Comparison of ENCODE assay signal across 28 mouse cellular contexts in the genomic region with DNA sequence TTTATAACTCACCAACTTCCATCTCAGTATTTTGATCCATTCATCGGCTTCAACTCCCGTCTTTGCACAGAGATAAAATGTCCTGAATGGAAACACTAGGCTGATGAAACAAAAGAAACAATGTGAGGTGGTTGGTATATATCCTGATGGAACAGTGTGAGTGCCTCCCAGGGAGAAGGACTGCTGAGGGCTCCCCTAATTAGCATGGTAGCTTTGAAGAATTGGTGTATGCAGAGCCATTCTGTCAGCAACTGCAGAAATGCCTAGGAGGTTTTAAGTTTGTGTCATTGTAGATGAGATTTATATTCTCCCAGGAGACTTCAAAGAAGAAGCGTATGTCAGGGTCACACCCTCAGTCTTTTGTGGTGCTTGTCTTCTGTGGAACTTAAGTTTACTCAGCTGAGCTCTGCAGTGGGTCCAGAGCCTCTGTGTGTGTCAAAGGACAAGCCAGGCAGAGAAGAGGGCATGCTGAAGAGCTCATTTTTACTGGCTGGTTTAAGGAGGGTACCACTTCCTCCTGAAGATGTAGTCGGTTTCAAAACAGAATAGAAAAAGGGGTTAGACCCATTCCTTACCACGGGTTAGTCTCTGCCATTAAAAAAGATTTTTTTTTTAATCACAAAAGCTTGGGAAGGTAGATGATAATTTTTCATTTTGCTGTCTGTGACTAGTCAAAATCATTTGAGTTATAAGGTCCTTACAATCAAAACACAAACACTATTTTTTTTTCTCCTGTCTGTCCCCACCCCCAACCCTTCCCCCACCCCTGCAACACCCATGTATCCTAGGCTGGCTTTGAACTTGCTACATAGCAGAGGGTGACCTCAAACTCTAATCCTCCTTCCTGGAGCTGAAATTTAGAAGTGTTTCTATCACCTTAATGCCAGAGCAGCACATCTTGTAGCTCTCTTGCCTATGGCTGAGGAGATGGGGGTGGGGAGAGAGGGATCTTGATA. TPM values are rescaled to one million over a fixed set of nuclear protein-coding genes. Genes with fewer than 3 reads are reported as not detected.
A peak's percentile ranks its signal among the peaks of the same experiment; 100 is the strongest.
DNase-seq lines count a peak whose midpoint lies in the region; ATAC-seq and TF ChIP-seq lines count a peak whose summit lies in the region.
"Had no signal": no experiment of that assay in that cellular context is flagged by ENCODE, and none has a peak within 500 bp of the region (broad histone marks: within the 10 kb centered on the region; RNA-seq: fewer than 3 reads in every experiment).

No protein-coding gene starts in this region.

- ATAC-seq in kidney, embryonic 16.5 days (ENCODE audit: low FRiP score, low TSS enrichment): peak; percentile 36; the same call in 1 of the 2 replicates
- ATAC-seq in midbrain, embryonic 11.5 days (ENCODE audit: low FRiP score): peak; percentile 56
- ATAC-seq in midbrain, embryonic 16.5 days: no peak
- no peak for ATAC-seq in granulocyte monocyte progenitor cell, adult 5-6 weeks (replicated peaks; ENCODE audit: poor library complexity, severe bottlenecking)
- ATAC-seq: forebrain, postnatal 0 days; intestine, postnatal 0 days had no signal

- TF ChIP-seq CTCF in brain, embryonic 14.5 days (IDR thresholded peaks at IDR 0.05; ENCODE audit: borderline replicate concordance, extremely low read depth, insufficient read depth, insufficient read length): no peak

- H3K36me3 ChIP-seq in kidney, embryonic 16.5 days (ENCODE audit: insufficient read depth, low read length): 0 out of 2 replicates have a peak, but pooled peaks cover 2% of the 10 kb centered on the region
- H3K36me3 ChIP-seq in midbrain, embryonic 11.5 days (ENCODE audit: control insufficient read depth, insufficient read depth, low read length): no peaks in the 10 kb centered on the region
- peaks cover 3% of the 10 kb centered on the region; the same call in 1 of the 2 replicates for H3K36me3 ChIP-seq in midbrain, embryonic 16.5 days (ENCODE audit: control insufficient read depth, insufficient read depth, low read length)
- H3K36me3 ChIP-seq: hindbrain, embryonic 12.5 days; stomach, embryonic 15.5 days had no signal

- peaks cover 20% of the 10 kb centered on the region; the same call in 1 of the 2 replicates for H3K4me1 ChIP-seq in kidney, embryonic 16.5 days (ENCODE audit: insufficient read depth, low read length)
- H3K4me1 ChIP-seq in midbrain, embryonic 11.5 days (ENCODE audit: control insufficient read depth, insufficient read depth, low read length): peaks cover 10% of the 10 kb centered on the region
- 0 out of 2 replicates have a peak, but pooled peaks cover 4% of the 10 kb centered on the region for H3K4me1 ChIP-seq in midbrain, embryonic 16.5 days (ENCODE audit: control insufficient read depth, insufficient read depth, low read length)
- H3K4me1 ChIP-seq: limb, embryonic 15.5 days had no signal

- no peak overlapping the region for H3K9ac ChIP-seq in kidney, embryonic 16.5 days (replicated peaks; ENCODE audit: low read length)
- no peak overlapping the region for H3K9ac ChIP-seq in midbrain, embryonic 11.5 days (ENCODE audit: low read length)
- no peak overlapping the region for H3K9ac ChIP-seq in midbrain, embryonic 16.5 days (ENCODE audit: low read depth, low read length)
- H3K9ac ChIP-seq: embryonic facial prominence, embryonic 13.5 days; forebrain, postnatal 0 days; hindbrain, embryonic 12.5 days; limb, embryonic 15.5 days; liver, embryonic 13.5 days; neural tube, embryonic 15.5 days; stomach, embryonic 15.5 days had no signal

- peak; percentile 47 for DNase-seq in adrenal gland, adult 2 months
- DNase-seq in adrenal gland, postnatal 14 days: no peak
- DNase-seq in kidney, adult 9 months: no peak
- DNase-seq in midbrain, embryonic 11.5 days (ENCODE audit: low spot score, missing footprints): peak; percentile 85
- peak; percentile 24 for DNase-seq in brain, embryonic 14.5 days (ENCODE audit: low read depth)
- DNase-seq: adrenal gland, postnatal 25 days; cerebellum, adult 18-20 months; cerebellum, postnatal 10 days; forebrain, postnatal 0 days; heart, postnatal 14 days; kidney, postnatal 10 days; layer of hippocampus, adult 9-11 months; liver, embryonic 13.5 days; lung, adult 18-20 months; right cerebral cortex, postnatal 14 days; thymus, adult 18-20 months; thymus, postnatal 25 days had no signal

- 34% methylated on average over 5 of the region's 5 CpGs for WGBS in kidney, embryonic 16.5 days
- 35% methylated on average over 5 of the region's 5 CpGs for WGBS in midbrain, embryonic 11.5 days
- 26% methylated on average over 5 of the region's 5 CpGs for WGBS in midbrain, embryonic 16.5 days

- H3K27ac ChIP-seq in kidney, embryonic 16.5 days (ENCODE audit: low read length): no peak overlapping the region
- no peak overlapping the region for H3K27ac ChIP-seq in midbrain, embryonic 11.5 days (ENCODE audit: low read depth, low read length)
- no peak overlapping the region for H3K27ac ChIP-seq in midbrain, embryonic 16.5 days (ENCODE audit: low read length)
- H3K27ac ChIP-seq: embryonic facial prominence, embryonic 13.5 days; hindbrain, embryonic 12.5 days; limb, embryonic 10.5 days; limb, embryonic 15.5 days; liver, embryonic 13.5 days; neural tube, embryonic 15.5 days; stomach, embryonic 15.5 days had no signal

- no peaks in the 10 kb centered on the region for H3K27me3 ChIP-seq in kidney, embryonic 16.5 days (ENCODE audit: insufficient read depth, low read length)
- no peaks in the 10 kb centered on the region for H3K27me3 ChIP-seq in midbrain, embryonic 11.5 days (ENCODE audit: control insufficient read depth, insufficient read depth, low read length)
- no peaks in the 10 kb centered on the region for H3K27me3 ChIP-seq in midbrain, embryonic 16.5 days (ENCODE audit: control insufficient read depth, insufficient read depth, low read depth, low read length)
- H3K27me3 ChIP-seq: embryonic facial prominence, embryonic 13.5 days; hindbrain, embryonic 12.5 days; limb, embryonic 15.5 days; liver, embryonic 13.5 days; neural tube, embryonic 15.5 days; stomach, embryonic 15.5 days had no signal

- no peaks in the 10 kb centered on the region; the same call in 1 of the 2 replicates for H3K9me3 ChIP-seq in kidney, embryonic 16.5 days (ENCODE audit: low read length)
- H3K9me3 ChIP-seq in midbrain, embryonic 11.5 days (ENCODE audit: control insufficient read depth, low read length): no peaks in the 10 kb centered on the region
- H3K9me3 ChIP-seq in midbrain, embryonic 16.5 days (replicated peaks; ENCODE audit: control insufficient read depth, low read length, poor library complexity, severe bottlenecking): no peaks in the 10 kb centered on the region
- H3K9me3 ChIP-seq: embryonic facial prominence, embryonic 13.5 days; G1E; hindbrain, embryonic 12.5 days; limb, embryonic 10.5 days; limb, embryonic 15.5 days; liver, embryonic 13.5 days; neural tube, embryonic 15.5 days; stomach, embryonic 15.5 days had no signal

- H3K4me3 ChIP-seq in kidney, embryonic 16.5 days (ENCODE audit: low read length): no peak overlapping the region
- H3K4me3 ChIP-seq in midbrain, embryonic 11.5 days (ENCODE audit: low read depth, low read length): no peak overlapping the region
- H3K4me3 ChIP-seq in midbrain, embryonic 16.5 days (ENCODE audit: low read depth, low read length): no peak overlapping the region
- H3K4me3 ChIP-seq: embryonic facial prominence, embryonic 13.5 days; hindbrain, embryonic 12.5 days; limb, embryonic 10.5 days; limb, embryonic 15.5 days; liver, embryonic 13.5 days; neural tube, embryonic 15.5 days; stomach, embryonic 15.5 days had no signal

- H3K4me2 ChIP-seq in kidney, embryonic 16.5 days (replicated peaks; ENCODE audit: low read depth, low read length): no peak overlapping the region
- no peak overlapping the region for H3K4me2 ChIP-seq in midbrain, embryonic 11.5 days
- H3K4me2 ChIP-seq in midbrain, embryonic 16.5 days (ENCODE audit: low read length): no peak overlapping the region
- H3K4me2 ChIP-seq: embryonic facial prominence, embryonic 13.5 days; hindbrain, embryonic 12.5 days; limb, embryonic 15.5 days; liver, embryonic 13.5 days; neural tube, embryonic 15.5 days; stomach, embryonic 15.5 days had no signal

- TF ChIP-seq POLR2A in brain, embryonic 14.5 days (IDR thresholded peaks at IDR 0.05; ENCODE audit: borderline replicate concordance, extremely low read depth, insufficient read depth, insufficient read length, poor library complexity, severe bottlenecking): no peak

RNA-seq across cellular contexts. Expression of a gene that starts 17.5 kb away (rescaled TPM):
- 10 to 100 TPM; 69.4 to 69.9 TPM for total RNA-seq in adrenal gland, adult 2 months (2021)
- polyA plus RNA-seq in adrenal gland, adult 2 months (2012; rRNA removed): 9.2 and 12.9 TPM in 2 replicates
- total RNA-seq in adrenal gland, postnatal 14 days (2021): 64.2 and 75.9 TPM in 2 replicates
- 118 and 125 TPM in 2 replicates for polyA plus RNA-seq in kidney, embryonic 16.5 days (2015; fragmentation: Nextera tagmentation; extraction: Ambion mirVana)
- polyA plus RNA-seq in midbrain, embryonic 11.5 days (2014; fragmentation: Nextera tagmentation; extraction: Ambion mirVana): 98.7 and 106 TPM in 2 replicates
- 132 and 133 TPM in 2 replicates for polyA plus RNA-seq in midbrain, embryonic 16.5 days (2015; fragmentation: Nextera tagmentation; extraction: Ambion mirVana)
- 77.3 and 97.8 TPM in 2 replicates for polyA plus RNA-seq in brain, embryonic 14.5 days (2012; rRNA removed)
- 62.4 and 76.7 TPM in 2 replicates for total RNA-seq in granulocyte monocyte progenitor cell, adult 5-6 weeks (2014; fragmentation: Nextera tagmentation)
- 69.4 and 87.9 TPM in 2 replicates for total RNA-seq in granulocyte monocyte progenitor cell, adult 5-6 weeks (2017)

RNA-seq across cellular contexts. Expression of a gene that starts 45.5 kb away (rescaled TPM):
- 1 to 10 TPM; 3.8 to 4.7 TPM for total RNA-seq in adrenal gland, adult 2 months (2021)
- 1.8 and 2.6 TPM in 2 replicates for polyA plus RNA-seq in adrenal gland, adult 2 months (2012; rRNA removed)
- 4.9 and 10.1 TPM in 2 replicates for total RNA-seq in adrenal gland, postnatal 14 days (2021)
- 9.3 and 10.1 TPM in 2 replicates for polyA plus RNA-seq in kidney, embryonic 16.5 days (2015; fragmentation: Nextera tagmentation; extraction: Ambion mirVana)
- polyA plus RNA-seq in midbrain, embryonic 11.5 days (2014; fragmentation: Nextera tagmentation; extraction: Ambion mirVana): 3.2 and 3.4 TPM in 2 replicates
- 1.5 and 2.7 TPM in 2 replicates for polyA plus RNA-seq in midbrain, embryonic 16.5 days (2015; fragmentation: Nextera tagmentation; extraction: Ambion mirVana)
- polyA plus RNA-seq in brain, embryonic 14.5 days (2012; rRNA removed): 1.9 and 2.0 TPM in 2 replicates
- 116 and 120 TPM in 2 replicates for total RNA-seq in granulocyte monocyte progenitor cell, adult 5-6 weeks (2014; fragmentation: Nextera tagmentation)
- total RNA-seq in granulocyte monocyte progenitor cell, adult 5-6 weeks (2017): 125 and 126 TPM in 2 replicates

Comparison
In these comparisons a context has a peak if more than half of its experiments do, and no peak if none do; other contexts are left out.
1. DNase-seq: peak in adrenal gland, adult 2 months (single experiment), midbrain, embryonic 11.5 days (single experiment) and brain, embryonic 14.5 days (single experiment); none in adrenal gland, postnatal 14 days (single experiment) and kidney, adult 9 months (single experiment).
2. ATAC-seq: peak in kidney, embryonic 16.5 days (single experiment) and midbrain, embryonic 11.5 days (single experiment); none in midbrain, embryonic 16.5 days (single experiment) and granulocyte monocyte progenitor cell, adult 5-6 weeks (single experiment).